Mouse (Mus musculus) cortical plate, adult 2 months (tissue): ENCODE measurements around the gene Dcaf11.

Experiments
- CTCF ChIP-seq: fragments of 200-500 bp; IDR thresholded peaks from 2 replicates; pipeline ENCODE4 v1.5.1; 2011; ENCODE audit warnings: mild to moderate bottlenecking, control low read depth, low read length; ENCODE audit not compliant: insufficient read depth; ENCODE audit errors: extremely low read depth
- POLR2A ChIP-seq: fragments of 200-500 bp; IDR thresholded peaks from 2 replicates; pipeline ENCODE4 v1.6.1; 2011; ENCODE audit warnings: mild to moderate bottlenecking, low read length, control low read depth; ENCODE audit not compliant: insufficient read depth; ENCODE audit errors: extremely low read depth

GRCm38 (mm10) chr14:55571760-55572159 is 12.0 kb downstream of the Dcaf11 start:
- TF ChIP-seq CTCF (no peak), POLR2A (no peak)
